Mouse (Mus musculus) MEL (cell line): Measurements from ENCODE around the gene Tnik.

Experiments used
- CTCF ChIP-seq, 3 experiments: IDR thresholded peaks in 2 of 3; conservative IDR thresholded peaks in 1 of 3; 2 replicates each; pipeline ENCODE4 v1.5.1; 2011 to 2012; ENCODE audit warnings: low read length in 3 of 3, low read depth in 2 of 3, mild to moderate bottlenecking in 2 of 3, improper control_type of control experiment in 1 of 3, inconsistent platforms in 1 of 3, mixed read lengths in 1 of 3, moderate library complexity in 1 of 3; ENCODE audit not compliant: control insufficient read depth in 1 of 3, insufficient read depth in 1 of 3, poor library complexity in 1 of 3, severe bottlenecking in 1 of 3
- ELF1 ChIP-seq: IDR thresholded peaks from 2 replicates; pipeline ENCODE4 v1.6.1; 2014; ENCODE audit warnings: low read depth, mild to moderate bottlenecking, inconsistent platforms, low read length, improper control_type of control experiment, moderate library complexity
- NELFE ChIP-seq: IDR thresholded peaks from 2 replicates; pipeline ENCODE4 v1.6.1; 2011; ENCODE audit warnings: low read depth, low read length, improper control_type of control experiment
- POLR2AphosphoS5 ChIP-seq: IDR thresholded peaks from 2 replicates; pipeline ENCODE4 v1.6.1; 2012; ENCODE audit warnings: low read depth, borderline replicate concordance, mild to moderate bottlenecking, inconsistent platforms, low read length, moderate library complexity, mixed read lengths
- RCOR1 ChIP-seq: IDR thresholded peaks from 2 replicates; pipeline ENCODE4 v1.6.1; 2012; ENCODE audit warnings: low read depth, mild to moderate bottlenecking, inconsistent platforms, low read length, improper control_type of control experiment
- SIN3A ChIP-seq: IDR thresholded peaks from 2 replicates; pipeline ENCODE4 v1.6.1; 2012; ENCODE audit warnings: low read length, improper control_type of control experiment, inconsistent platforms
- TAL1 ChIP-seq: IDR thresholded peaks from 2 replicates; pipeline ENCODE4 v1.6.1; 2012; ENCODE audit warnings: mild to moderate bottlenecking, inconsistent platforms, low read length, moderate library complexity, mixed read lengths
- TBP ChIP-seq: IDR thresholded peaks from 2 replicates; pipeline ENCODE4 v1.8.0; 2011; ENCODE audit warnings: low read depth, low read length, improper control_type of control experiment

DNA sequence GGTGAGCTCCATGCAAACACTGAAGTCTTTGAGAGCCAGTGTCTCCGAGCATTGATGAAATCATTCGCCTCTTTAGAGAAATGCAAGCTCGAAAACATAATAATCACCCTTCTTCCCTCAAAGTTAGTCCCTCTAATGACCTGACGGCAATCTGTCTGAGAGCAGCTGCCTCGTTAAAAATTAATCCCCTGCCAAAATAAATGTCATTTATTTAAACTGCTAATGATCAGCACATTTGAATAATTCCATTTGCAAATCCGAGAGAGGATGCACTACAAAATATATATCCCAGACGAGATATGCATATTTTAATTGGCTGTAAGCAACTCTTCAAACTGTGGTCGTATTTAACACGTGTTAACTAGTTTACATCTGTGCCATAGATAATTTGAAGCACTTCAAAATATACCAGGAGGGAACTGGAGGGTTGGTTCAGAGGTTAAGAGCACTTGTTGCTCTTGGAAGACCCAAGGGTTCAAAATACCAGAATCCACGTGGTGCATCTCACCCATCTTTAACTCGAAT is 281.4 kb downstream of the Tnik start:
- TF ChIP-seq CTCF (IDR thresholded peaks at IDR 0.05 in 2 of 3, conservative IDR thresholded peaks at IDR 0.05 in 1 of 3; ENCODE audit: control insufficient read depth in 1 of 3, insufficient read depth in 1 of 3, low read depth in 2 of 3, low read length in 3 of 3, poor library complexity in 1 of 3, severe bottlenecking in 1 of 3) (no peak), TBP (no peak), POLR2AphosphoS5 (no peak), NELFE (no peak), RCOR1 (no peak), TAL1 (no peak), SIN3A (no peak), ELF1 (no peak)
